Mouse (Mus musculus) testis, postnatal 14 days (tissue): ENCODE results near the gene Ccnf.

Source experiments
- DNase-seq: peaks from one replicate; pipeline ENCODE4 v3.0.0; 2021; ENCODE audit warnings: low spot score

Ccnf gene

DNA sequence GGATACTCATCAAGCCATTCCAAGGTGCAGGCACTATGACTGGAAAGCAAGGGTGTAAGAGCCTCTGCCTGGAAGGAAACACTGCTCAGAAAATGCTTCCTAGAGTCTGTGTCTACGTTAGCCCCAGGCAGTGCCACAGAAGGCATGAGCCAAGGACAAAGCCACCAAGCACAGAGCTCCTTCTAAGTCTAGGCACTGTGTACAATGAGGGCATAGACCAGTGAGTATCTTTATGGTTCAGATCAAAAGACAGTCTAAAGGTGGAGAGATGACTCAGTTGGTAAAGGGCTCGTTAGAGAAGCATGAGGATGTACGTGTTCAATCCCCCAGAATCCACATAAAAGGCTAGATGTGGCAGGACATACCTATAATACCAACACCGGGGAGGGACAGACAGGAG, 50.2 kb downstream of the Ccnf start:
- DNase-seq: no peak

DNA sequence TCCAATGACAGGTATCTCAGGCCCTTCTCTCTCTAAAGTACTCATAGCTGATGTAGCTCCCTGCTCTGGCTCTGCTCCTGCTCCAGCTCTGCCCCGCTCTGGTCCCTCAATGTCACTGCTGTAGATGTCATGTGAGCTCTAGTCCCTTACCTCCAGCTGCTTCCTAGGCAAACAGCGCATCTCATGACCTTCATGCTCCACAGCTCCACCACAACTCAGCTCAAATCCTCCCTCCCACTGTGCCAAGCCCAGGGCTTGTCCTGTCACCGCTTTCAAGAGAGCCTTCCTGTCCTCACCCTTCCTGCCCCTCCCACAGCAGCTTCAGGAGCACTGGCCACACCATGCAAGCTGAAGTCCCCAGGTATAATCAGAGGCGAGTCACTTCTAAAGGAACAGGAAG, 51.5 kb downstream of the Ccnf start:
- no peak for DNase-seq

DNA sequence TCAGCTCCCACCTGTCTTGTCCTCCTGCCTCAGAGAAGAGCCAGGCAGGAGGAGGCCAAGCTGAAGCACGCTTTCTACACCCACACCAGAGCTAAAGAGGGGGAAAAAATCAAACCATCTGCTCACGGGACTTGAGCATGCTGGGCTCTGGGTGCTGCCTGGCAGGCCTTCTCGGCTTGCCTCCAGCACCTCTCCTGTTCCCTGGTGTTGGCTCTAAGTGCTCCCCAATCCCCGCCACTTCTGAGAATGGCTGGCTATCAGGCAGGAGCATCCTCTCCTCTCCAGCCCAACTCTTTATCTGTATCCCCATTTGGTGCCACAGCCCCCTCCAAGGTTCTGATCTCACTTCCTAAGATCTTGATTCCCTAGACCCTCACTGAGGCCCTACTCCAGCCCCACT, 52.0 kb downstream of the Ccnf start:
- DNase-seq: no peak

DNA sequence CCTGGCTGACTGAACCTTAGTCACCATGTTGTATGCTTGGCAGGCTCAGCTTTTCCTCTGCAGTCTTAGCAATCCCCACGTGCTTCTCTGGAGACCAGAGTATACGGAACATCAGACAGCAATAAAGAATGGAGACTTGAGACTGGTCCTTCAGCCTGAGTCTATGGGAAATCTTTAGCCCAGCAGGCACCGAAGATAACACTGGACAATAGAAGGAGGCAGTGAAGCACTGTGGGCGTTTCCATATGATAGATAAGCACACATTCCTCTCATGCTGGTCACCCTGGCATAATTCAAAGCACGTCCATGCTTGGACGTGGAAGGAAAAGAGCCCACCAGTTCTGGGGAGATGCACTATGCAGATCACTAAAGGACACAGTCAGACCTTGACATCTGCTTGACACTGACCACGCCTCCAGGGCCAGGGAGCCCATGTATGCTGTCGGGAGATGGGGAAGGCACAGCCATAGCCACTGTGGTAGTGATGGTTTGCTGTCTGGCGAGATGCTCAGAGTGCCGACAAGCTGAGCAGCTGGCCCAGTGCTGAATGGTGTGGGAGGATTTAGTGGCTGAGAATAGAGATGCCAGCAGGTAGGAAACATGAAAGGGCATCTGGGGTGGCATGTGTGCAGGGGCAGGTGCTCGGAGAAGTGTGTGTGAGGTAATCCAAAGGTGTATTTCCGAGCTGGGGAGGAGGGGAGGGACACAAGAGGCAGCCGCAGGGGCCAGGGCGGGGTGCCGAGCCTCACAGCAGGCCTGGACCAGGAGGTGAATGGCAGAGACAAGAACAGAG, 54.1 kb downstream of the Ccnf start:
- no peak for DNase-seq

DNA sequence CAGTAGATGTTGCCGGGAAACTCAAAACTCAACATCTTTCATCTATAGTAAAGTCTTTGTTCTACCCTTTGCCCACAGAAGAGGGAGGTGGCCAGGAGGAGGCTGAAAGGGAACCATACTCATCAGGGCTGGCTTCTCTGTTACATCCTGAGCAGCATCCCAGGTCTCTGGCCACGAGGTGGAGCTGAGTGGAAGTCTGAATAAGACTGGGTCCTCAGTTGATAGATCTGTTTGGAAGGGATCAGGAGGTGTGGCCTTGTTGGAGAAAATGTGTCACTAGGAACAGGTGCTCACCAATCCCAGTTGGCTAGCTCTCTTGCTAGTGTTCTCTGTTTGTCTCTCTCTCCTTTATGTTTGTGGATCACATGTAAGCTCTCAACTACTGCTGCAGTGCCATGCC, 55.9 kb downstream of the Ccnf start:
- DNase-seq: no peak

DNA sequence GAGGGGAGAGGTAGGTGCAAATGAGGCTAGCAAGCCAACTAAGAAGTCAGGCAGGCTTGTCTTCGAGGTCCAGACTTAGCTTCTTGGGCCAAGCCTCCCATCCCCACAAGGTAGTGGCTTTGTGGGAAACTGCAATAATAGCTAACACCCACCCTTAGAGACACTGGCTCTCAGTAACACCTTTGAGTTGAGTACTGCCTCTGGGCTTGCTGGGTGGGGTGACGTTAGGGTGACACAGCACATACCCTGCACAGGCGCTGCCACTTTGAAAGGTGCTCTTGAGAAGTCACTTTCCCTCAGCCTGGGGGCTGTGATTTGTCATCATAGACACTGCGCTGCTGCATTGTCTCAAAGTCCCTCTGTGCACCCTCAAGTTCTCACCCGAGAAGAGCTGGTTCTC, 57.5 kb downstream of the Ccnf start:
- DNase-seq: no peak

DNA sequence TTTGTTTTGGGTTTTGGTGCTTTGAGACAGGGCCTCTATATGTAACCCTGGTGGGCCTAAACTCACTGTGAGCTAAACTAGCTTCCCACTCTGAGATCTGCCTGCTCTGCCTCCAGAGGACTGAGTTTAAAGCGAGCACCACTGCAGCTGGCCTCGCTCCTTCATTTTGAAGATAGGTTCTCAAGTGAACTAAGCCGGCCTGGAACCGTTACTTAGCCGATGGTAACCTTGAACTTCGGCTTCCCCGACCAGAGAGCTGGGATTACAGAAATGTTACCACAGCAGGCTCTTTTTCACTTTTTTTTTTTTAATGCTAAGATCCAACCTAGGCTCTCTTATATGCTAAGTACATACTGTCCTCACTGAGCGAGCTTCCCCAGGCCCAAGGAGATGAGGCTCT, 58.0 kb downstream of the Ccnf start:
- DNase-seq: no peak

DNA sequence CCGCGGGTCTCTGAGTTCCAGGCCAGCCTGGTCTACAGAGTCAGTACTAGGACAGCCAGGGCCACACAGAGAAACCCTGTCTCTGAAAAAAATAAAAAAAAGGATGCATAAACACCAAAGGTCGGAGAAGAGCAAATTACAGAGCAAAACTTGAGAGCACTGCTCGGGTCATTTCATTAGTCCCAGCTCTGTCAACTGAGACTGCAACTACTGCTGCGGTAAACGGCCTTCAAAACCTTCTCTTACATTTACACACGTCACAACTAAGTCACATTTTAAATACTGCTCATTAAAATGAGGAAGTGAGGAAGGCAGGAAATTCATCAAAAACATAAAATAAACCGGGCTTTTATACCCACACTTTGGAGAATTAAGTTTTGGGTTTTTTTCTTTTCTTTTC, 58.4 kb downstream of the Ccnf start:
- no peak for DNase-seq

DNA sequence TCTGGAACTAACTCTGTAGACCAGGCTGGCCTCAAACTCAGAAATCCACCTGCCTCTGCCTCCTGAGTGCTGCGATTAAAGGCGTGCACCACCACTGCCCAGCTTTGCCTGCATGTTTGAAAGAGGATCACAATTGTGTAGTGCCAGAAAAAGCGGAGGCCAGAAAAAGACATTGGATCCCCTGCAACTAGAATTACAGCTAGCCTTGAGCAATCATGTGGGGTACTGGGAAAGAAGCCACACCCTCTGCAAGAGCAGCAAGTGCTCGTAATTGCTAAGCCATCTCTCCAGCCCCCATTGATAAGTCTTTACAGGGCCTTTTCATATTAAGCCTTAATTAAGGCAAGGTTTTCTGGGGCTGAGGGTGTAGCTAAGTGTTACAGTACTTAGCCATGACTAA, 59.8 kb downstream of the Ccnf start:
- no peak for DNase-seq

DNA sequence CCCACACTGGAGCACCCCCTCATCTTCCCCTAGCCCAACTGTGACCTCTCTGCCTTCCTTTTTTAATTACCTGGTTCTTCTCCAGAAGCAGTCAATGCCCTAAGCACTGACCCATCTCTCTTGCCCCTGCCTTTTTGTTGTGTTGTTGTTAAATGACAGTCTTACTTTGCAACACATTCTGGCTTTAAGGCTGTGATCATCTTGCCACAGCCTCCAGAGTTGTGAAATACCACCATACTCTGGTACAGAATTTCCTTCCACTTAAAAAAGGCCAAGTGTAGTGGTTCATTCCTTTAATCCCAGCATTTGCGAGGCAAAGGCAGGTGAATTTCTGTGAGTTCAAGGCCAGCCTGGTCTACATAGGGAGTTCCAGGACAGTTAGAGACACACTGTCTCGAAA, 60.4 kb downstream of the Ccnf start:
- no peak for DNase-seq

DNA sequence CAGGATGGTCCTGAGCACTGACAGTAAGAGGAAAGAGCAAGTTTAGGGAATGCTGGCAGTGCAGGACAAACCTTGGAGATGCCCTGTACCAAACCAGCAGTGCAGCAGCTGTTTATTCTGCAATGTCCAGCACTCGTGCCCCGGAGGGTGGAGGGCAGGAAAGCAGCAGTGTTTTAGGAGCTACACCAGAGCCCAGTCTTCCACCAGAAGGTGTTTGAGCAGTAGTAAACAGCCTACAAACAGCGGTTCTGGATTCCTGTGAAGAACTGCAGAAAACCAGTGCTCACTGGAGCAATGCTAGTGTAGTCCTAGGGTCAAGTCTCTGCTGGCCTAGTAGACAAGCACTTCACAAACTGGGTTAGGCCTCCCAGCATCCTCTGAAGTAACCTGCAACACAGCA, 77.0 kb downstream of the Ccnf start:
- DNase-seq: no peak

DNA sequence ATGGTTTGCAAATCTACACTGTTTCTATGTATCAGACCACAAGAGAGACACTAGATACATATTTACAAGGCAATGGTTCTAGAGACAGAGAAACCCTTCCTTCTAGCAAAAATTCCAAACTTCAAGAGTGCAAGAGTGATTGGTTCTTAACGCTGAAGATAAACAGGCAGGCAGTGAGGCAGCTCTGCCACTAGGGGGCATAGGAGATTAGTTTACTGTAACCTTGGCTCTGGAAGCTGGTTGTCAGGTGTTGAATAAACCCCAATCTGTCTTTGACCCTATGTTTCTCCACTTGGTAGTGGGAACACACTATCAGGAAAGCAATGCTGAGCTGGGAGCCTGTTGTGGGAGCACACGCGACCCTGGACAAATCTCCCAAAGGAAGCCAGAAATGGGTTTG, 77.9 kb downstream of the Ccnf start:
- DNase-seq: peak; percentile 49
